Mouse (Mus musculus): ENCODE data around the gene 2210408I21Rik.

- TF ChIP-seq CTCF (IDR thresholded peaks at IDR 0.05; ENCODE audit: low read depth, low read length) (no peak), POLR2AphosphoS5 (IDR thresholded peaks at IDR 0.05; ENCODE audit: insufficient replicate concordance, low read depth, low read length) (no peak), GATA1 (IDR thresholded peaks at IDR 0.05; ENCODE audit: borderline replicate concordance, low read length) (no peak), TAL1 (conservative IDR thresholded peaks at IDR 0.05; ENCODE audit: low read depth, low read length) (no peak)
Observed at GRCm38 (mm10) chr13:77528960-77529699, 393.8 kb downstream of the 2210408I21Rik start.
